Mouse (Mus musculus): ENCODE measurements at regions not wholly inside any gene's neighbourhood (a gene's known extent, or its start where the extent isn't known, plus 50 kb on each side); places are given as distances from the start of the nearest gene placed in this dataset.
A peak's percentile ranks its signal among the peaks of the same experiment; 100 is the strongest.

DNA sequence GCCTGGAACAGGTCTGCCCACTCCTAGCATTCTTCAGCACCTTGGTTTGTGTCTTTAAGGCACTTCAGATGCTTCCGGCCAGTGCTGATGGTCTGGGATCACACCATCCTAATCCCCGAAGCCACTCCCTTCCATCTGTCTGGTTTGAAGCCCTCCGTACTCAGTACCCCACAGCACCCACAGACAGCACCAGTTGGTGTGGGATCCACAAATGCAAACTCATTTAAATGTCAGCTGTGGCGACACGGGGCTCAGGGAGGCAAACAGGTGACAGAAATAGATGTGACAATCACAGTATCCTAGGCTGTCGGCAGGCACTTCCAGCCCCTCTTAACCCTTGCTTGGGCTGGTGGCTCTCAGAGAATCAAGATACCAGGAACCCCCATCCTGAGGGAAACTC is 74.7 kb downstream of the Lsm3 start:
- no peak overlapping the region for H3K4me3 ChIP-seq (ENCODE audit: low read length)
- peaks cover 12% of the 10 kb centered on the region; the same call in 1 of the 2 replicates for H3K4me1 ChIP-seq (ENCODE audit: control insufficient read depth, insufficient read depth, low read length)
- H3K9me3 ChIP-seq (ENCODE audit: control insufficient read depth, low read length): no peaks in the 10 kb centered on the region
- H3K27ac ChIP-seq (ENCODE audit: low read length): no peak overlapping the region
- WGBS: 49% methylated on average over 6 of the region's 6 CpGs
- no peaks in the 10 kb centered on the region for H3K27me3 ChIP-seq (replicated peaks; ENCODE audit: control insufficient read depth, insufficient read depth, low read length)
- H3K9ac ChIP-seq (ENCODE audit: low read depth, low read length): no peak overlapping the region
- no peaks in the 10 kb centered on the region for H3K36me3 ChIP-seq (ENCODE audit: control insufficient read depth, insufficient read depth, low read length)
- H3K4me2 ChIP-seq (ENCODE audit: low read depth, low read length): no peak overlapping the region
- no peak for ATAC-seq

DNA sequence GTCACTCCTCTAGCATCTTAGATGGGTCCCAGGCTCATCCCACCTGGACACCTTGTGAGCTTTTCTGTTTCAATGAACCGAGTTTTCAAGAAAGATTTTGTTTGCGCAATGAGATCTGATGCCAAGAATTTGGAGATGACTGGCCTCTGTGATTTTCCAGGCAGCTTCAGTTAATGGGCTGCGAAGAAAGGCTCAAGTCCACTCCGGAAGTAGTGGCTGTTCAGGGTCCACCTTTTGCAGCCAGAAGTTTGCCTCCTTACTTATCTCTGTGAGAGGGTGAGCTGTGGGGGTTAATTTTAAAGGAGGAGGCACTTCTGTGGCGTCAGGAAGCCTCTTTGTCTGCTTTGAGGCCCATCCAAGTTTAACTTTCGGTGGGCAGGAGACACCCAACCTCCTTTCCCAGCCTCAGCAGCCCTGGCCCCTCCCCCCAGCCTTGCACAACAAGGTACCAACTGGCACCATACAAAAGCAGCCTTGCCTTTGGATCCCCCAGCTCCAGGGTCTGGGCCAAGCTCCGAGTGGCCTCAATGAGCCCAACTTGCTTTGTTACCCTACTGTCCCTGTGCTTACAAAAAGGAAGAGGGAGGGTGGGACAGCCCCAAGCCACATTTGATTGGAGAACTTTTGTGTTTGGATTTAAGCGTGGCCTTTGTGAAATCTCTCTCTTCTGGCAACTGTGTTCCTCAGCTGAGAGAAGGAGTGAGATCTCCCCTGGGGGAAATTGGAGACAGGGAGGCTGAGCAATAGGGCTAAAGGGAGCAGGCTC is 75.3 kb downstream of the Lsm3 start:
- H3K4me1 ChIP-seq (ENCODE audit: control insufficient read depth, insufficient read depth, low read length): peaks cover 9% of the 10 kb centered on the region; the same call in 1 of the 2 replicates
- no peaks in the 10 kb centered on the region for H3K27me3 ChIP-seq (replicated peaks; ENCODE audit: control insufficient read depth, insufficient read depth, low read length)
- H3K4me2 ChIP-seq (ENCODE audit: low read depth, low read length): no peak overlapping the region
- H3K4me3 ChIP-seq (ENCODE audit: low read length): no peak overlapping the region
- no peak overlapping the region for H3K9ac ChIP-seq (ENCODE audit: low read depth, low read length)
- no peak overlapping the region for H3K27ac ChIP-seq (ENCODE audit: low read length)
- H3K9me3 ChIP-seq (ENCODE audit: control insufficient read depth, low read length): no peaks in the 10 kb centered on the region
- ATAC-seq: 0 out of 2 replicates have a peak, but pooled peaks have one; percentile 22
- H3K36me3 ChIP-seq (ENCODE audit: control insufficient read depth, insufficient read depth, low read length): no peaks in the 10 kb centered on the region
- 43% methylated on average over 8 of the region's 8 CpGs for WGBS

DNA sequence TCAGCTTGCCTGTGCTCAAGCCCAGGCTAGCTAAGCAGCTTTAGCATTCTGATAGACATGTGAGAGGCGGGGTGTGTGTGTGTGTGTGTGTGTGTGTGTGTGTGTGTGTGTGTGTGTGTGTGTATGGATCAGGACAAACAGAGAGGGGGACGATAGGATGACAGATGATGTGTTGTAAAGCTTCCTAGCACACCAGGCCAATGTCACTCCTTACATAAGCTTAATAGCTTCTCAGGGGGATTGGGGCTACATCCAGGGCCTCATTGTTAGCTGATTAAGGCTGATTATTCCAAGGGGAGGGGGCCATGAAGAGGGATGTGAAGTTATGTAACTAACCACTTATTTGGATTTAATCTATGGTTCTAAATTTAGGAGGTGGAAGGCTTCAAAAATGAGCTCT is 76.9 kb downstream of the Lsm3 start:
- no peak overlapping the region for H3K27ac ChIP-seq (ENCODE audit: low read length)
- no peaks in the 10 kb centered on the region for H3K27me3 ChIP-seq (replicated peaks; ENCODE audit: control insufficient read depth, insufficient read depth, low read length)
- H3K4me1 ChIP-seq (ENCODE audit: control insufficient read depth, insufficient read depth, low read length): peaks cover 9% of the 10 kb centered on the region; the same call in 1 of the 2 replicates
- ATAC-seq: no peak
- H3K4me2 ChIP-seq (ENCODE audit: low read depth, low read length): no peak overlapping the region
- no peaks in the 10 kb centered on the region for H3K9me3 ChIP-seq (ENCODE audit: control insufficient read depth, low read length)
- H3K4me3 ChIP-seq (ENCODE audit: low read length): no peak overlapping the region
- H3K9ac ChIP-seq (ENCODE audit: low read depth, low read length): no peak overlapping the region
- WGBS: 50% methylated on average over 2 of the region's 2 CpGs
- H3K36me3 ChIP-seq (ENCODE audit: control insufficient read depth, insufficient read depth, low read length): no peaks in the 10 kb centered on the region

DNA sequence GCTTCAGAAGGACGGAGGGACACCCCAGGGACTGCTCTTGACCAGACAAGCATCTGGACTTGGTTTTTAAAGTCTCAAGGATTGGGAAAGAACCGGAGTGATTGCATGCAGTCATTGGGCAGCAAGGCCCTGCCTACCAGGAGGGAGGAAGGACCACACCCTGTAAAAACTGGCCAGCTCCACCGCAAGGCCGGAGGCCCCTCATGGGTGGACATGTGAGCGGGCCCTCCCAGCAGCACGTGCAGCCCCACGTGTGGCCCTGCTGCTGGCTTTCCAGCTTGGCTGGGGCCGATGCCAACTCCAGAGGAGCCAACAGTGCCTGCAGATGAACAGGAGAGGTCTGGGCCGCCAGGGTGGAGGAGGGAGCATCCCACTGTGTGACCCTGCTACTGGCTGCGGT is 83.2 kb downstream of the Lsm3 start:
- Histone ChIP-seq H3K9ac (ENCODE audit: low read depth, low read length) (no peak overlapping the region), H3K4me1 (ENCODE audit: control insufficient read depth, insufficient read depth, low read length) (no peaks in the 10 kb centered on the region), H3K36me3 (ENCODE audit: control insufficient read depth, insufficient read depth, low read length) (no peaks in the 10 kb centered on the region), H3K4me2 (ENCODE audit: low read depth, low read length) (no peak overlapping the region), H3K27me3 (replicated peaks; ENCODE audit: control insufficient read depth, insufficient read depth, low read length) (no peaks in the 10 kb centered on the region), H3K9me3 (ENCODE audit: control insufficient read depth, low read length) (no peaks in the 10 kb centered on the region), H3K27ac (ENCODE audit: low read length) (no peak overlapping the region), H3K4me3 (ENCODE audit: low read length) (no peak overlapping the region)
- 52% methylated on average over 10 of the region's 10 CpGs for WGBS
- no peak; the same call in 1 of the 2 replicates for ATAC-seq

DNA sequence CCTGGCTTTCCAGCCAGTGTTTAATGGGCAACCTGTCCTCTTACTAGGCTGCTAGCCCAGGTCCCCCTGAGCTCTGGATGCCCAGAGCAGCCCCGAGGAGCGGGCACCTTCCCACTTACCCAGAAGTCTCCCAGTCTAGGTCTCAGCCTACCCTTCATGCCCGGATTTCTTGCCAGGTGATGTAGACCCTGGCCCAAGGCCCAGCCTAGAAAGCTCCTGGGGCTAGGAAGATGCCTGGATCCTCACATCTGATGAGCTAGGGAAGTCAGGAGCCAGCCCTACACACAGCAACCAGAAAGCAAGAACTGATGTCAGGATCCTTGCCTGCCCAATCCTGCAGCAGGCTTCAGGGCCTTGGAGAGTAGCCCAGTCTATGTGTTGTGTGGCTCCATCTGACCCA is 83.7 kb upstream of the Slc6a6 start:
- Histone ChIP-seq H3K36me3 (ENCODE audit: control insufficient read depth, insufficient read depth, low read length) (no peaks in the 10 kb centered on the region), H3K9me3 (ENCODE audit: control insufficient read depth, low read length) (no peaks in the 10 kb centered on the region), H3K4me3 (ENCODE audit: low read length) (no peak overlapping the region), H3K27ac (ENCODE audit: low read length) (no peak overlapping the region), H3K4me2 (ENCODE audit: low read depth, low read length) (no peak overlapping the region), H3K9ac (ENCODE audit: low read depth, low read length) (no peak overlapping the region), H3K4me1 (ENCODE audit: control insufficient read depth, insufficient read depth, low read length) (no peaks in the 10 kb centered on the region), H3K27me3 (replicated peaks; ENCODE audit: control insufficient read depth, insufficient read depth, low read length) (no peaks in the 10 kb centered on the region)
- 92% methylated on average over 3 of the region's 3 CpGs for WGBS
- no peak for ATAC-seq

DNA sequence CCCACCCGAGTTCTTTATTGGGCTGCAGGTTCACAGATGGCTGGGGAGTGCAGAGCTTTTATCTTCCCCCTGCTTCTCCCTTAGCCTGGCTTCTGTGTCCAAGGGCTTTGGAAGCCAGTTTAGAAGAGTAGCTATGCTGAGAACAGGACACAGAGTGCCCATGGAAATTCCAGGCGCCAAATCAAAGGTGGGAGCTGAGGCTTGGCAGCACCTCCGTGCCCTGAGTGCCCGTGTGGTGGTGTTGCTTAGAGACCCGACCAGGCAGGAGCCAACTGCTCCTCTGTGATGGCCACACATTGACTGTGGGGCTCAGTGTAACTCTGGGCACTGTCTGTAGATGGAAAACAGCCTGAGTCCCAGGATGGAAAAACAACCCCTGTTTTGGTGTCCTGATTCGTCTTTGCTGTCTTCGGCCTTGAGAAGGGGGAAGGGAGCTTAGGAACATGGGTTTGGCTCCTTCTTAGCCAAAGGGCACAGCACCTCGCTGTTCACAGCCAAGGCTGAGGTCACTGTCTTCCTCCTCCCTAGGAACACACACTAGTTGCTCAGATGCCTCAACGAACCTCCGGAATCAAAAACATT is 77.1 kb upstream of the Slc6a6 start:
- H3K36me3 ChIP-seq (ENCODE audit: control insufficient read depth, insufficient read depth, low read length): no peaks in the 10 kb centered on the region
- 86% methylated on average over 10 of the region's 10 CpGs for WGBS
- no peaks in the 10 kb centered on the region for H3K9me3 ChIP-seq (ENCODE audit: control insufficient read depth, low read length)
- no peak overlapping the region for H3K9ac ChIP-seq (ENCODE audit: low read depth, low read length)
- H3K4me2 ChIP-seq (ENCODE audit: low read depth, low read length): no peak overlapping the region
- no peaks in the 10 kb centered on the region for H3K27me3 ChIP-seq (replicated peaks; ENCODE audit: control insufficient read depth, insufficient read depth, low read length)
- no peak overlapping the region for H3K27ac ChIP-seq (ENCODE audit: low read length)
- H3K4me1 ChIP-seq (ENCODE audit: control insufficient read depth, insufficient read depth, low read length): no peaks in the 10 kb centered on the region
- no peak for ATAC-seq
- H3K4me3 ChIP-seq (ENCODE audit: low read length): no peak overlapping the region

DNA sequence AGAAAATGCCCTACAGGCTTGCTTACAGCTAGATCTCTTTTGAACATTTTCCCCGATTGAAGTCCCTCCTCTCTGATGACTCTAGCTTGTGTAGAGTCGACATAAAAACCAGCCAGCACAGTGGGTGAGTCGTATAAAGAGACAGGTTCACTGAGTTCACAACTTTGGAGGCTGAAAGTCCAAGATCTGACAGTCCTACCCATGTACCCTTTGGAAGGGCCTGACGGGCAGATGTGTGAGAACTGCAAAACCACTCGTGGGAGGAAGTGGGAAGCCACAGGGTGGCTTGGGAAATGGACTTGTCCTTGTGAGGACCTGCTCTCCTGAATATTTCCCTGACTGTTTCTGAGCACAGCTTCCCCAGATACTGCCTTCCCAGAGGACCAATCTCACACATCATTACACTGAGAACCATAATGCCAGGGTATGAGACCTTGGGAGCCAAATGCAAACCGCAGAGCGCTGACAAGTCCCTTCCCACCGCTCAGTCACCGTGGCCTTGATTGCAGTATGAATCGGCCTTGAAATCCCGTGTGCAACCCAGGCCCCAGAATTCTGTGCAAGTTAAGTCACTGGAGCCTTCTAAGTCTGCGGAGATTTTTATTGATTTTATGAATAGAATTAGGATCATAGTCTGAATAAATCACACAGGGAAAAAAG is 76.1 kb upstream of the Slc6a6 start:
- H3K27me3 ChIP-seq (replicated peaks; ENCODE audit: control insufficient read depth, insufficient read depth, low read length): no peaks in the 10 kb centered on the region
- no peak overlapping the region for H3K27ac ChIP-seq (ENCODE audit: low read length)
- H3K4me1 ChIP-seq (ENCODE audit: control insufficient read depth, insufficient read depth, low read length): no peaks in the 10 kb centered on the region
- ATAC-seq: no peak
- H3K4me2 ChIP-seq (ENCODE audit: low read depth, low read length): no peak overlapping the region
- no peaks in the 10 kb centered on the region for H3K9me3 ChIP-seq (ENCODE audit: control insufficient read depth, low read length)
- H3K4me3 ChIP-seq (ENCODE audit: low read length): no peak overlapping the region
- H3K36me3 ChIP-seq (ENCODE audit: control insufficient read depth, insufficient read depth, low read length): no peaks in the 10 kb centered on the region
- no peak overlapping the region for H3K9ac ChIP-seq (ENCODE audit: low read depth, low read length)
- WGBS: 78% methylated on average over 12 of the region's 12 CpGs

DNA sequence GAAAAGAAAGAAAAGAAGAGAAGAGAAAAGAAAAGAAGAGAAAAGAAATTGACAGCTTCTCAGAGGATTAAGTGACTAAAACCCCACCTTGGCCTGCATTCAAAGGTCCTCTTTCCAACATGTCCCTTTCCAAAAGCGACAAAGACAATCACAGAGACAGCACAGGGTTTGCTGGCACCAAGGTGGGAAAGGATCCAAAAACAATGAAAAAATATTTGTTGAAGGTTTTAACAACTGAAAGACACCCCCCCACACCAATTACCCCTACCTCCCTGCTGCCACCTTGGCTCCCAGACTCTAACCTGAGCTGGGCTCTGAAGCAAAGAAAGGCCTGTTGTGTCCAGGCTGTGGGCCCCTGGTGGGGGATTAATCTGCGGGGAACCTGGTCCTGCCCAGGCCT is 74.2 kb upstream of the Slc6a6 start:
- no peak overlapping the region for H3K4me2 ChIP-seq (ENCODE audit: low read depth, low read length)
- no peak overlapping the region for H3K4me3 ChIP-seq (ENCODE audit: low read length)
- H3K9ac ChIP-seq (ENCODE audit: low read depth, low read length): no peak overlapping the region
- WGBS: 64% methylated on average over 2 of the region's 2 CpGs
- no peaks in the 10 kb centered on the region for H3K4me1 ChIP-seq (ENCODE audit: control insufficient read depth, insufficient read depth, low read length)
- no peaks in the 10 kb centered on the region for H3K36me3 ChIP-seq (ENCODE audit: control insufficient read depth, insufficient read depth, low read length)
- ATAC-seq: no peak
- H3K27ac ChIP-seq (ENCODE audit: low read length): no peak overlapping the region
- no peaks in the 10 kb centered on the region for H3K9me3 ChIP-seq (ENCODE audit: control insufficient read depth, low read length)
- H3K27me3 ChIP-seq (replicated peaks; ENCODE audit: control insufficient read depth, insufficient read depth, low read length): no peaks in the 10 kb centered on the region

DNA sequence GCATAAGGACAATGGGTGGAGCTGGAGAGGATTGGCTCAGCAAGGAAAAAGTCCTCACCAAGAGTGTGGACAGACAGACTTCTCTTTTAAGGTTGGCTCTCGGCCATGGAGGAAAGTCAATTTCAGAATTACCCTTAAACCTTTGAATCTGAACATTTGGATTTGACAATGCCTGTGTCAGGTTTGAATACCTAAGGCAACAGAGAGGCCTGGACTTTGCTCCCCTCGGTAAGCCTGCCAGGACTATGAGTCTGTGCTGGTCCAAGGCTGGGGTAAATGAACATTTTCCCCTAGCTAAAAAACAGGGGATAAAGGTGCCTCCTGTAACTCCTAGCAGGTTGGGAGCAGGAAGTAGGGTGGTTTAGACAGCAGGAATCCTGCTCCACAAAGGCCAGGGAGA is 68.8 kb upstream of the Slc6a6 start:
- no peak overlapping the region for H3K9ac ChIP-seq (ENCODE audit: low read depth, low read length)
- no peaks in the 10 kb centered on the region for H3K36me3 ChIP-seq (ENCODE audit: control insufficient read depth, insufficient read depth, low read length)
- ATAC-seq: 0 out of 2 replicates have a peak, but pooled peaks have one; percentile 39
- H3K4me3 ChIP-seq (ENCODE audit: low read length): no peak overlapping the region
- H3K4me1 ChIP-seq (ENCODE audit: control insufficient read depth, insufficient read depth, low read length): peaks cover 11% of the 10 kb centered on the region
- no peak overlapping the region for H3K4me2 ChIP-seq (ENCODE audit: low read depth, low read length)
- 57% methylated on average over 2 of the region's 2 CpGs for WGBS
- no peaks in the 10 kb centered on the region for H3K9me3 ChIP-seq (ENCODE audit: control insufficient read depth, low read length)
- H3K27ac ChIP-seq (ENCODE audit: low read length): 0 out of 2 replicates have a peak overlapping the region, but pooled peaks have one; percentile 0
- no peaks in the 10 kb centered on the region for H3K27me3 ChIP-seq (replicated peaks; ENCODE audit: control insufficient read depth, insufficient read depth, low read length)
